Mouse (Mus musculus): ENCODE results near the gene Ccdc78. TPM values are rescaled to one million over a fixed set of nuclear protein-coding genes. Genes with fewer than 3 reads are reported as not detected.

Gene Ccdc78
- total RNA-seq, 1 experiment: 0.22 TPM

DNA sequence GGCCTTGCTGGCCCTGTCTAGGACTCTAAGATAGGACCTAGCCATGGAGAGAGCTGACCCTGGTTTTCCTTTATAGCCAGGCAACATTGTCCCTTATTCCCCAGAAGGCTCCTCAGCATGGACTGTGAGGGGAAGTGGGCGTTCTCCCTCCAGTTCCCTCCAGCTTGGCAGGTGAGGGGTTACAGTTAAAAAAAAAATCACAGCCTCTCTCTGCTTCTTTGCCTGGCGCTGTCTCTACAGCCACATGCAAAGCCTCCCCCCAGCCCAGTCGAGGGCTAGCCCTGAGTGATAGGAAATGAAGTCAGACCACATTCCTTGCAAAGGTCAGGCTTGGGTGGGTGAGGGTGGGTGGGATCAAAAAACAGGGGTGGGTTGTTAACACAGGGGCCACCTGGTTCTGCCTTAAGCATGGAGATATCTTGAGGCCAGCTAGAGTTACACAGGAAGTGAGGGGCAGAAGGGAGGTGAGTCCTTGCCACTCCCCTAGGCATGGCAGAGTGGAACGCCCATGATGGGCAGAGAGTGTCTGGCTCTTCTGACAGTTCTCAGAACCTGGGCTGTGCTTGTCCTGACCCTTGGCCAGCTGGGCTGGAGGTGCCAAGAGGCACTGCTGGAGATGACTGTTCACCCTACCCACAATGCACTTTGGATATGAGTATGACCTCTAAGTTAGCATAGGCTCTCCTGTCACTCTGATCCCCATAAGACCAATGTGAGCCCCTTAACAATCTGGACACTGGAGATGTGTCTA is 30.6 kb upstream of the Ccdc78 start:
- H3K36me3 ChIP-seq (ENCODE audit: control insufficient read depth, insufficient read depth, low read length, poor library complexity, severe bottlenecking): no peaks in the 10 kb centered on the region
- H3K4me3 ChIP-seq (ENCODE audit: insufficient read depth in 1 of 2, low read depth in 1 of 2, low read length in 2 of 2, poor library complexity in 1 of 2, severe bottlenecking in 1 of 2): no peak overlapping the region
- peak overlapping the region; percentile 1; the same call in 1 of the 2 replicates for H3K9ac ChIP-seq (ENCODE audit: insufficient read depth, low read depth, low read length, poor library complexity, severe bottlenecking)
- peaks cover 15 to 31% of the 10 kb centered on the region in 2 experiments for H3K4me1 ChIP-seq (ENCODE audit: control insufficient read depth in 2 of 2, insufficient read depth in 2 of 2, low read length in 2 of 2, poor library complexity in 1 of 2)
- no peak for DNase-seq (ENCODE audit: low read depth, low spot score)
- TF ChIP-seq HCFC1 (IDR thresholded peaks at IDR 0.05; ENCODE audit: borderline replicate concordance, insufficient read depth, low read length) (no peak), CHD2 (IDR thresholded peaks at IDR 0.05; ENCODE audit: low read depth, low read length) (no peak), ZNF384 (IDR thresholded peaks at IDR 0.05; ENCODE audit: low read depth, low read length) (peak; percentile 91), MAFK (IDR thresholded peaks at IDR 0.05; ENCODE audit: insufficient read depth, low read depth, low read length) (no peak)
- in situ Hi-C loops (cut with MboI; ENCODE audit: low sequenced_read_pairs in 2 of 2, unreplicated experiment in 2 of 2): no loop called here
- H3K9me3 ChIP-seq (ENCODE audit: control insufficient read depth, insufficient read depth, low read depth, low read length): no peaks in the 10 kb centered on the region
- peak overlapping the region; percentile 82 for H3K27ac ChIP-seq (ENCODE audit: insufficient read depth, low read depth, low read length, poor library complexity, severe bottlenecking)

DNA sequence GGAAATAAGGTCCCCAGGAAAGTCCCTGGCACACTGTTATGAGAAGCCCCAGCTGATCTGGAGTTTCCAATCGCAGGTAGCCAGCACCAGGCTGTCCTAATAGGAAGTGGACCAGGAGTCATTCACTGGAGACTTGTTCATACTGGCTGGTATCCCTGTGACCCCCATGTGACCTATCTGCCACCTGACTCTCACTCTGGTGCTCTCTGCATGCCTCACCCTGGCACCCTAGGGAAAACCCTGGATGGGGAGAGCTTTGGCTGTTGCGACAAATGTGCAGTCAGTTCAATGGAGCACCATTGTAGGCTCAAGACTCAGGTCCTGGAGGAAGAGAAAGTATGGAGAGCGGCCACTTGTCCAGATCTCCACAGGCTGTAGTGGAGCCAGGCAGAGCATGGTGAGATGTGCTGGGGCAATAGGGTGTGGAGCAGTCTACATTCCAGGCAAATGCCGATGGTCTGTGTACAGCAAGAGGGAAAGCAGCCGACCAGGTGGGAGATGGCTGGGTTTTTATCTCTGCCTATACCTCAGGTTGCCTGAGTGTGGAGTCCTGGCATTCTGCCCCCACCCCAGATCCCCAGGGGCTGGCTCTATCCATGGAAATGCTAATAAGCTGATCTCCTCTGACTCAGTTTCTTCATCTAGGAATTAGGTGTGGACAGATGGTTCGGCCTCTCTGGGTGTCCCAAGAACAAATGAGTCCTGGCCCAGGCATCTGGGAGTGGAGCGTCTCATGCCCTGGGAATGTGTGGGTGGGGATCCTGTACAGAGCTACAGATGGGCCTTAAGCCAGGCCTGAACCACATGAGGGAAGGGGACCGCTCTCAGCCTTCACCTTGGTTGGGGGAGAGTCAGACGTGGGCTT is 29.8 kb upstream of the Ccdc78 start:
- no peaks in the 10 kb centered on the region for H3K36me3 ChIP-seq (ENCODE audit: control insufficient read depth, insufficient read depth, low read length, poor library complexity, severe bottlenecking)

DNA sequence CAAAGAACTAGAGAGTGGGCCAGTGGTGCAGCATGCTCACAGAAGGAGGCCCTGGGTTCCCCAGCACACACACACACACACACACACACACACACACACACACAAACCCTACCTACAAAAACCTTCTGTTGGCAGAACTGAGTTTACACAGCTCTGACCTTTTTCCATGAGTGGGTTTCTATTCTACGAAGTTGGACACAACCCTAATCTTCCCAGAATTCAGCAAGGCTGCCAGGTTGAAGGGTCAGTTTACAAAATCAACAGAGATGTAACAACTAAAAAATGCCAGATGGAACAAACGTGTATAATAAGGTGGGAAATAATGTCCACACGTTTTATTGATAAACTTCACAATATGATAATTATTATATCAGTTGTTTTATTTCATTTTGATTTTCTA is 28.7 kb upstream of the Ccdc78 start:
- peak overlapping the region; percentile 82 for H3K27ac ChIP-seq (ENCODE audit: insufficient read depth, low read depth, low read length, poor library complexity, severe bottlenecking)
- H3K4me3 ChIP-seq (ENCODE audit: insufficient read depth in 1 of 2, low read depth in 1 of 2, low read length in 2 of 2, poor library complexity in 1 of 2, severe bottlenecking in 1 of 2): no peak overlapping the region
- no peak overlapping the region for H3K9ac ChIP-seq (ENCODE audit: insufficient read depth, low read depth, low read length, poor library complexity, severe bottlenecking)
- in situ Hi-C loops (cut with MboI; ENCODE audit: low sequenced_read_pairs in 2 of 2, unreplicated experiment in 2 of 2): no loop called here
- TF ChIP-seq CHD2 (IDR thresholded peaks at IDR 0.05; ENCODE audit: low read depth, low read length): no peak
- no peak for TF ChIP-seq HCFC1 (IDR thresholded peaks at IDR 0.05; ENCODE audit: borderline replicate concordance, insufficient read depth, low read length)
- TF ChIP-seq ZC3H11A (IDR thresholded peaks at IDR 0.05; ENCODE audit: borderline replicate concordance, low read depth, low read length): no peak
- no peak for TF ChIP-seq ZNF384 (IDR thresholded peaks at IDR 0.05; ENCODE audit: low read depth, low read length)
- TF ChIP-seq MAFK (IDR thresholded peaks at IDR 0.05; ENCODE audit: insufficient read depth, low read depth, low read length): no peak
- H3K9me3 ChIP-seq (ENCODE audit: control insufficient read depth, insufficient read depth, low read depth, low read length): no peaks in the 10 kb centered on the region
- no peak for DNase-seq (ENCODE audit: low read depth, low spot score)
- no peaks in the 10 kb centered on the region for H3K36me3 ChIP-seq (ENCODE audit: control insufficient read depth, insufficient read depth, low read length, poor library complexity, severe bottlenecking)
- peaks cover 20 to 37% of the 10 kb centered on the region in 2 experiments for H3K4me1 ChIP-seq (ENCODE audit: control insufficient read depth in 2 of 2, insufficient read depth in 2 of 2, low read length in 2 of 2, poor library complexity in 1 of 2)

More for the DNA sequence above, 29.8 kb upstream of the Ccdc78 start:
- H3K4me3 ChIP-seq (ENCODE audit: insufficient read depth in 1 of 2, low read depth in 1 of 2, low read length in 2 of 2, poor library complexity in 1 of 2, severe bottlenecking in 1 of 2): no peak overlapping the region
- 0 out of 2 replicates have a peak, but pooled peaks have one; percentile 29 for TF ChIP-seq MAFK (IDR thresholded peaks at IDR 0.05; ENCODE audit: insufficient read depth, low read depth, low read length)
- TF ChIP-seq CHD2 (IDR thresholded peaks at IDR 0.05; ENCODE audit: low read depth, low read length): 0 out of 2 replicates have a peak, but pooled peaks have one; percentile 38
- no peak for TF ChIP-seq ZNF384 (IDR thresholded peaks at IDR 0.05; ENCODE audit: low read depth, low read length)
- no peak for TF ChIP-seq ZC3H11A (IDR thresholded peaks at IDR 0.05; ENCODE audit: borderline replicate concordance, low read depth, low read length)
- H3K9me3 ChIP-seq (ENCODE audit: control insufficient read depth, insufficient read depth, low read depth, low read length): no peaks in the 10 kb centered on the region
- peak; percentile 39 for DNase-seq (ENCODE audit: low read depth, low spot score)
- H3K9ac ChIP-seq (ENCODE audit: insufficient read depth, low read depth, low read length, poor library complexity, severe bottlenecking): peak overlapping the region; percentile 6
- H3K4me1 ChIP-seq (ENCODE audit: control insufficient read depth in 2 of 2, insufficient read depth in 2 of 2, low read length in 2 of 2, poor library complexity in 1 of 2): peaks cover 15 to 33% of the 10 kb centered on the region in 2 experiments
- H3K27ac ChIP-seq (ENCODE audit: insufficient read depth, low read depth, low read length, poor library complexity, severe bottlenecking): peak overlapping the region; percentile 82
- in situ Hi-C loops (cut with MboI; ENCODE audit: low sequenced_read_pairs in 2 of 2, unreplicated experiment in 2 of 2): no loop called here

DNA sequence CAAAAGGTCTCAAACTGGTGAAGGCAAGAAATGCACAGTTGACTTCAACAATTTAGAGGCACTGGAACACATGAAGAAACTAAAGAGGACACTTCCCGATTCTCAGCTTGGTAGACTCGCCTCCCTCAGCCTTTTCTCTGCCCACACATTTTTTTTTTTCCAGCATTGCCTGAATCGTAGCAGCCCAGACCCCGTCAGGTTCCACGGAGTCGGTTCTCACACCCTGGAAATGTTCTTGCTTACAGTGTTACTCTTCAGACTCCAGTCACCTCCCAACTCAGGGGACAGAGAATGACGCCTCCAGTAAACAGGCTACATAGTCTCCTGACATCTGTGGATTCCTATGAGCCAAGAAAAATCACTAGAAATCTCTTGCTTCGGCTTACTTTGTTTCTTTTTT is 26.2 kb upstream of the Ccdc78 start:
- Histone ChIP-seq H3K4me3 (ENCODE audit: insufficient read depth in 1 of 2, low read depth in 1 of 2, low read length in 2 of 2, poor library complexity in 1 of 2, severe bottlenecking in 1 of 2) (no peak overlapping the region), H3K9ac (ENCODE audit: insufficient read depth, low read depth, low read length, poor library complexity, severe bottlenecking) (no peak overlapping the region), H3K27ac (ENCODE audit: insufficient read depth, low read depth, low read length, poor library complexity, severe bottlenecking) (no peak overlapping the region), H3K4me1 (ENCODE audit: control insufficient read depth in 2 of 2, insufficient read depth in 2 of 2, low read length in 2 of 2, poor library complexity in 1 of 2) (peaks cover 13 to 40% of the 10 kb centered on the region in 2 experiments), H3K36me3 (ENCODE audit: control insufficient read depth, insufficient read depth, low read length, poor library complexity, severe bottlenecking) (no peaks in the 10 kb centered on the region), H3K9me3 (ENCODE audit: control insufficient read depth, insufficient read depth, low read depth, low read length) (no peaks in the 10 kb centered on the region)
- DNase-seq (ENCODE audit: low read depth, low spot score): no peak
- TF ChIP-seq CHD2 (IDR thresholded peaks at IDR 0.05; ENCODE audit: low read depth, low read length) (no peak), ZNF384 (IDR thresholded peaks at IDR 0.05; ENCODE audit: low read depth, low read length) (no peak), MAFK (IDR thresholded peaks at IDR 0.05; ENCODE audit: insufficient read depth, low read depth, low read length) (no peak), HCFC1 (IDR thresholded peaks at IDR 0.05; ENCODE audit: borderline replicate concordance, insufficient read depth, low read length) (no peak), ZC3H11A (IDR thresholded peaks at IDR 0.05; ENCODE audit: borderline replicate concordance, low read depth, low read length) (no peak)
- in situ Hi-C loops (cut with MboI; ENCODE audit: low sequenced_read_pairs in 2 of 2, unreplicated experiment in 2 of 2): no loop called here

All from ES-E14 (cell line).